Mouse (Mus musculus) liver, embryonic 15.5 days (tissue): Measurements from ENCODE around the gene Rad21l. TPM values are rescaled to one million over a fixed set of nuclear protein-coding genes. Genes with fewer than 3 reads are reported as not detected.

Experiments
- polyA plus RNA-seq: library from polyadenylated mRNA; unstranded; fragments of >200 nt; fragmentation: Nextera tagmentation; extraction: Ambion mirVana; gene quantifications from 2 replicates; pipeline ENCODE4 v1.2.1, GENCODE M21; 2015

The Rad21l gene
- polyA plus RNA-seq, 1 experiment from 2014 or later, result not detected

Other genes starting within 250 kb of the Rad21l start
- gene 4921509C19Rik, start 192.4 kb downstream of the Rad21l start, polyA plus RNA-seq, result not detected in 2 replicates
- 65.2 and 65.3 TPM in 2 replicates for gene Nsfl1c, start 174.4 kb downstream of the Rad21l start, polyA plus RNA-seq
- 126 and 128 TPM in 2 replicates for gene Fkbp1a, start 126.0 kb downstream of the Rad21l start, polyA plus RNA-seq
- gene Sdcbp2, start 95.9 kb downstream of the Rad21l start, polyA plus RNA-seq, result 0.24 and 0.26 TPM in 2 replicates
- gene Snph, start 35.9 kb downstream of the Rad21l start, polyA plus RNA-seq, result 0.03 TPM in 1 of 2 replicates, not detected in the other
- 0.06 TPM in 1 of 2 replicates, not detected in the other for gene Tmem74b, start 33.5 kb upstream of the Rad21l start, polyA plus RNA-seq
- 43.4 and 43.8 TPM in 2 replicates for gene Psmf1, start 75.7 kb upstream of the Rad21l start, polyA plus RNA-seq
- gene Rspo4, start 174.4 kb upstream of the Rad21l start, polyA plus RNA-seq, result 0.08 TPM in 1 of 2 replicates, not detected in the other
- gene Angpt4, start 242.7 kb upstream of the Rad21l start, polyA plus RNA-seq, result 0.13 TPM in 1 of 2 replicates, not detected in the other